Mouse (Mus musculus) lung, postnatal 0 days (tissue): ENCODE results near the gene Wdr54. TPM values are rescaled to one million over a fixed set of nuclear protein-coding genes. Genes with fewer than 3 reads are reported as not detected.

Experiments used
- ATAC-seq: fragments of 200-750 bp; cut with Nextera tagmentation; 2 replicates; pipeline ENCODE4 v1.8.0; 2017; ENCODE audit warnings: moderate library complexity
- DNase-seq: peaks from one replicate; pipeline ENCODE4 v3.0.0-alpha.2; 2016; ENCODE audit warnings: low spot score
- H3K27ac ChIP-seq: fragments of 300-500 bp; sonication (generic); 2 replicates; pipeline ENCODE4 v1.5.1; 2014; ENCODE audit warnings: antibody characterized with exemption, mild to moderate bottlenecking, low read length, mixed read lengths
- H3K27me3 ChIP-seq: fragments of 300-500 bp; sonication (generic); replicated peaks from 2 replicates; pipeline ENCODE4 v1.6.1; 2014; ENCODE audit warnings: low read length, mixed read lengths; ENCODE audit not compliant: insufficient read depth
- H3K36me3 ChIP-seq: fragments of 300-500 bp; sonication (generic); 2 replicates; pipeline ENCODE4 v1.6.1; 2014; ENCODE audit warnings: low read length, mixed read lengths; ENCODE audit not compliant: insufficient read depth
- H3K4me1 ChIP-seq: fragments of 300-500 bp; sonication (generic); 2 replicates; pipeline ENCODE4 v1.6.1; 2014; ENCODE audit warnings: antibody characterized with exemption, low read depth, low read length, mixed read lengths; ENCODE audit not compliant: insufficient read depth
- H3K4me2 ChIP-seq: fragments of 300-500 bp; sonication (generic); replicated peaks from 2 replicates; pipeline ENCODE4 v1.6.1; 2014; ENCODE audit warnings: low read depth, mild to moderate bottlenecking, low read length, moderate library complexity, mixed read lengths
- H3K4me3 ChIP-seq: fragments of 300-500 bp; sonication (generic); 2 replicates; pipeline ENCODE4 v1.5.1; 2014; ENCODE audit warnings: low read depth, low read length
- H3K9ac ChIP-seq: fragments of 300-500 bp; sonication (generic); replicated peaks from 2 replicates; pipeline ENCODE4 v1.6.1; 2014; ENCODE audit warnings: low read depth, mild to moderate bottlenecking
- H3K9me3 ChIP-seq: fragments of 300-500 bp; sonication (generic); 2 replicates; pipeline ENCODE4 v1.6.1; 2016; ENCODE audit warnings: low read length, mixed read lengths
- CTCF ChIP-seq: IDR thresholded peaks from 2 replicates; pipeline ENCODE4 v1.5.1; 2016; ENCODE audit warnings: antibody characterized with exemption, mild to moderate bottlenecking
- EP300 ChIP-seq: IDR thresholded peaks from 2 replicates; pipeline ENCODE4 v1.6.1; 2016; ENCODE audit warnings: antibody characterized with exemption, mild to moderate bottlenecking, control low read depth
- WGBS: fragments of 180-500 bp; shearing (Covaris S2); extraction: QIAGEN DNeasy Blood & Tissue Kit; methylation state at CpG from one replicate; pipeline ENCODE4 v1.1.7; 2014; 5-methylcytosine and 5-hydroxymethylcytosine counted together
- polyA plus RNA-seq: library from polyadenylated mRNA; unstranded; fragments of >200 nt; fragmentation: Nextera tagmentation; extraction: Ambion mirVana; gene quantifications from 2 replicates; pipeline ENCODE4 v1.2.1, GENCODE M21; 2015

Wdr54 gene
- polyA plus RNA-seq, 1 experiment from 2014 or later = 3.1 TPM

DNA sequence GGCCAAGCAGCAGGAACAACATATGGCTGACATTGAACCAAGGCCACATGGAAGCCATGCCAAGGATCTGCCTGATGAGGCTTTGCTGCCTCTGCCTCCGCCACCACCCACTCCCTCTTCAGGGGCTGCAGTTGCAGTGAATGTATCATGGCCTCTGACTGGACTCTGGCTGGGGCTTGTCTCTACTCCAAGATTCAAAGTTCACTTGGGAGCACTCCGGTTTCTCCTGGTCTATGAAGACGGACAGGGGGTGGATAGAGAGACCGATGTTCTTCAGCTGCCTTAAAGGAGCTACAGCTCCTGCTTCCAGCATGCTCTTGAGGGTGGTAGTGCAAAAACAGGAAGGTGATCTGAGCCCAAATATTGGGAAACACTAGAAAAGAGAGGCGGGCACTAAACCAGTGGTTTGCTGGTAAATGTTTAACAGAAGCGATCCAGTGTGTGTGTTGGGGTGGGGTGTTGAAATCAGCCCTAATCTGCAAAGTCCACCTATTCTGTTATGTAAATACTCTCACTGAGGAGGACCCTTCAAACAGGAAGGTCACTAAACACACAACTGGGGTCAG, 24.6 kb downstream of the Wdr54 start:
- ATAC-seq = peak; percentile 82
- H3K27ac ChIP-seq = peak overlapping the region; percentile 54

GRCm38 (mm10) chr6:83127419-83127818, 28.8 kb downstream of the Wdr54 start:
- no peak overlapping the region for H3K9ac ChIP-seq
- 87% methylated on average over 5 of the region's 5 CpGs for WGBS
- H3K4me3 ChIP-seq = no peak overlapping the region
- no peak overlapping the region for H3K27ac ChIP-seq
- DNase-seq (no peak), ATAC-seq (no peak)
- no peak overlapping the region for H3K4me2 ChIP-seq
- no peaks in the 10 kb centered on the region for H3K27me3 ChIP-seq
- no peaks in the 10 kb centered on the region for H3K9me3 ChIP-seq
- TF ChIP-seq EP300 (no peak), CTCF (peak; percentile 49)
- peaks cover 9% of the 10 kb centered on the region for H3K4me1 ChIP-seq
- H3K36me3 ChIP-seq = no peaks in the 10 kb centered on the region

More for the DNA sequence above, 24.6 kb downstream of the Wdr54 start:
- Histone ChIP-seq H3K27me3 (no peaks in the 10 kb centered on the region), H3K4me1 (peaks cover 17% of the 10 kb centered on the region; the same call in 1 of the 2 replicates), H3K9me3 (no peaks in the 10 kb centered on the region), H3K9ac (no peak overlapping the region), H3K4me3 (no peak overlapping the region), H3K4me2 (0 out of 2 replicates have a peak overlapping the region, but pooled peaks have one; percentile 0), H3K36me3 (no peaks in the 10 kb centered on the region)
- WGBS = 32% methylated on average over 6 of the region's 6 CpGs
- peak; percentile 90 for DNase-seq
- no peak for TF ChIP-seq CTCF
- TF ChIP-seq EP300 = peak; percentile 82

GRCm38 (mm10) chr6:83125331-83125730, 30.9 kb downstream of the Wdr54 start, which contains the start of gene Ino80b:
TSS of gene Ino80b (minus strand) at chr6:83125431.
- H3K27me3 ChIP-seq = no peaks in the 10 kb centered on the region
- peak within 1 kb of the TSS; percentile 65 for H3K4me3 ChIP-seq
- H3K4me2 ChIP-seq = peak within 1 kb of the TSS; percentile 71
- peak within 1 kb of the TSS; percentile 34 for H3K9ac ChIP-seq
- H3K4me1 ChIP-seq = peaks cover 15% of the 10 kb centered on the region
- H3K27ac ChIP-seq = no peak within 1 kb of the TSS
- no peak for TF ChIP-seq EP300
- no peak for TF ChIP-seq CTCF
- ATAC-seq = no peak
- H3K9me3 ChIP-seq = no peaks in the 10 kb centered on the region
- no peaks in the 10 kb centered on the region for H3K36me3 ChIP-seq
- 18% methylated on average over 5 of the region's 5 CpGs for WGBS
- no peak for DNase-seq

GRCm38 (mm10) chr6:83124851-83125312, 31.3 kb downstream of the Wdr54 start:
- peak; percentile 29 for ATAC-seq
- Histone ChIP-seq H3K4me2 (peak overlapping the region; percentile 71), H3K9me3 (no peaks in the 10 kb centered on the region), H3K27ac (no peak overlapping the region), H3K4me1 (peaks cover 15% of the 10 kb centered on the region), H3K36me3 (no peaks in the 10 kb centered on the region), H3K9ac (peak overlapping the region; percentile 34), H3K27me3 (no peaks in the 10 kb centered on the region), H3K4me3 (peak overlapping the region; percentile 65)
- DNase-seq = peak; percentile 96
- WGBS = 2% methylated on average over 30 of the region's 30 CpGs
- TF ChIP-seq EP300 = peak; percentile 62
- TF ChIP-seq CTCF = no peak

- Histone ChIP-seq H3K9ac (no peak overlapping the region), H3K4me1 (peaks cover 15% of the 10 kb centered on the region), H3K9me3 (no peaks in the 10 kb centered on the region), H3K27me3 (no peaks in the 10 kb centered on the region), H3K36me3 (no peaks in the 10 kb centered on the region), H3K27ac (no peak overlapping the region), H3K4me3 (no peak overlapping the region), H3K4me2 (no peak overlapping the region)
- no peak for ATAC-seq
- DNase-seq = no peak
- no peak for TF ChIP-seq EP300
- no peak for TF ChIP-seq CTCF
- WGBS = 72% methylated on average over 5 of the region's 5 CpGs
Observed at GRCm38 (mm10) chr6:83122961-83123360, 33.2 kb downstream of the Wdr54 start.

GRCm38 (mm10) chr6:83121863-83122710, 34.1 kb downstream of the Wdr54 start:
- DNase-seq (no peak), ATAC-seq (peak; percentile 27)
- Histone ChIP-seq H3K27ac (peak overlapping the region; percentile 86), H3K36me3 (no peaks in the 10 kb centered on the region), H3K9ac (peak overlapping the region; percentile 59), H3K4me1 (peaks cover 15% of the 10 kb centered on the region), H3K4me2 (peak overlapping the region; percentile 98), H3K4me3 (peak overlapping the region; percentile 61), H3K9me3 (no peaks in the 10 kb centered on the region), H3K27me3 (no peaks in the 10 kb centered on the region)
- under 1% methylated on average over 28 of the region's 52 CpGs for WGBS
- no peak for TF ChIP-seq CTCF
- TF ChIP-seq EP300 = no peak
